ENCODE assay signal across 8 mouse cellular contexts in genomic region chr5:24100106-24100809, GRCm38 (mm10). TPM values are rescaled to one million over a fixed set of nuclear protein-coding genes. Genes with fewer than 3 reads are reported as not detected.
A peak's percentile ranks its signal among the peaks of the same experiment; 100 is the strongest.
DNase-seq lines count a peak whose midpoint lies in the region; ATAC-seq and TF ChIP-seq lines count a peak whose summit lies in the region.

TSS of gene Klhl7 (plus strand) at chr5:24100605.

- DNase-seq in G1E (ENCODE audit: low spot score): peak; percentile 88
- peak; percentile 87 for DNase-seq in cerebellum, adult 11-12 months
- peak; percentile 84 to 89 for DNase-seq in heart, postnatal 36 days
- DNase-seq in layer of hippocampus, adult 8-10 months (ENCODE audit: low spot score in 2 of 2): peak; percentile 80 to 84
- DNase-seq in ovary, postnatal 10 days (ENCODE audit: low spot score): peak; percentile 71
- peak; percentile 73 to 85 for DNase-seq in thymus, postnatal 10 days (ENCODE audit: low spot score in 2 of 2)

- peak; percentile 60 for ATAC-seq in G1E (ENCODE audit: extremely low read depth, insufficient number of reproducible peaks, low FRiP score, poor library complexity, severe bottlenecking)
- peak; percentile 94 for ATAC-seq in forebrain, embryonic 16.5 days
- peak; percentile 98 for ATAC-seq in lung, embryonic 16.5 days (ENCODE audit: low read depth)

- H3K27ac ChIP-seq in forebrain, embryonic 16.5 days (ENCODE audit: low read length): peak within 1 kb of the TSS; percentile 97
- peak within 1 kb of the TSS; percentile 84 for H3K27ac ChIP-seq in lung, embryonic 16.5 days (ENCODE audit: low read length)

- peak within 1 kb of the TSS; percentile 80 for H3K4me3 ChIP-seq in G1E (ENCODE audit: low read depth, low read length)
- H3K4me3 ChIP-seq in forebrain, embryonic 16.5 days (replicated peaks; ENCODE audit: low read length): peak within 1 kb of the TSS; percentile 91
- peak within 1 kb of the TSS; percentile 83 for H3K4me3 ChIP-seq in lung, embryonic 16.5 days (ENCODE audit: low read length)

- peaks cover 7% of the 10 kb centered on the region for H3K36me3 ChIP-seq in G1E (replicated peaks)
- H3K36me3 ChIP-seq in forebrain, embryonic 16.5 days (ENCODE audit: control insufficient read depth, insufficient read depth): no peaks in the 10 kb centered on the region
- H3K36me3 ChIP-seq in lung, embryonic 16.5 days (ENCODE audit: control insufficient read depth, insufficient read depth, low read length): no peaks in the 10 kb centered on the region

- H3K4me1 ChIP-seq in G1E (ENCODE audit: insufficient read depth, low read depth, low read length): peaks cover 15% of the 10 kb centered on the region
- H3K4me1 ChIP-seq in forebrain, embryonic 16.5 days (replicated peaks; ENCODE audit: control insufficient read depth, insufficient read depth, low read length): peaks cover 27% of the 10 kb centered on the region
- peaks cover 2% of the 10 kb centered on the region; the same call in 1 of the 2 replicates for H3K4me1 ChIP-seq in lung, embryonic 16.5 days (replicated peaks; ENCODE audit: control insufficient read depth, insufficient read depth, low read length)

- peak within 1 kb of the TSS; percentile 75 for H3K4me2 ChIP-seq in forebrain, embryonic 16.5 days (ENCODE audit: low read length)
- peak within 1 kb of the TSS; percentile 59 for H3K4me2 ChIP-seq in lung, embryonic 16.5 days (ENCODE audit: low read depth, low read length)

- no peak for TF ChIP-seq CTCF in G1E (IDR thresholded peaks at IDR 0.05; ENCODE audit: low read depth, low read length)

- 2% methylated on average over 47 of the region's 47 CpGs for WGBS in forebrain, embryonic 16.5 days
- WGBS in lung, embryonic 16.5 days: 2% methylated on average over 43 of the region's 47 CpGs

- H3K9ac ChIP-seq in forebrain, embryonic 16.5 days (replicated peaks; ENCODE audit: low read depth, low read length): peak within 1 kb of the TSS; percentile 92
- H3K9ac ChIP-seq in lung, embryonic 16.5 days (ENCODE audit: low read length): peak within 1 kb of the TSS; percentile 86

- H3K9me3 ChIP-seq in G1E (replicated peaks): no peaks in the 10 kb centered on the region
- H3K9me3 ChIP-seq in forebrain, embryonic 16.5 days (ENCODE audit: control insufficient read depth, low read length): no peaks in the 10 kb centered on the region
- H3K9me3 ChIP-seq in lung, embryonic 16.5 days (ENCODE audit: control insufficient read depth, low read length): no peaks in the 10 kb centered on the region

- intact Hi-C loops in heart, postnatal 36 days (cut with DNase I): loop anchor here (1.0 kb wide), 1 partner anchor 64 kb away; the partner anchor contains the start of gene Nupl2

- H3K27me3 ChIP-seq in G1E (ENCODE audit: insufficient read depth, low read length): peaks cover 4% of the 10 kb centered on the region; the same call in 1 of the 2 replicates
- no peaks in the 10 kb centered on the region for H3K27me3 ChIP-seq in forebrain, embryonic 16.5 days (replicated peaks; ENCODE audit: control insufficient read depth, insufficient read depth, low read length)
- H3K27me3 ChIP-seq in lung, embryonic 16.5 days (ENCODE audit: control insufficient read depth, insufficient read depth, low read depth, low read length): no peaks in the 10 kb centered on the region

RNA-seq across cellular contexts. Expression of gene Klhl7, which starts in this region (rescaled TPM):
- 29.9 and 35.1 TPM in 2 replicates for total RNA-seq in G1E (2014; fragmentation: Nextera tagmentation)
- total RNA-seq in G1E (2017): 24.3 and 27.5 TPM in 2 replicates
- polyA plus RNA-seq in G1E (2012): 1.8 and 1.9 TPM in 2 replicates
- polyA plus RNA-seq in forebrain, embryonic 16.5 days (2015; fragmentation: Nextera tagmentation; extraction: Ambion mirVana): 205 and 238 TPM in 2 replicates
- total RNA-seq in heart, postnatal 36 days (2021): 10 to 100 TPM; 42.1 to 51.2 TPM
- 10 to 100 TPM; 82.7 to 95.7 (median 93.3) TPM for total RNA-seq in layer of hippocampus, adult 8-10 months (2022)
- 46.3 and 47.4 TPM in 2 replicates for polyA plus RNA-seq in lung, embryonic 16.5 days (2015; fragmentation: Nextera tagmentation; extraction: Ambion mirVana)

Comparison
In these comparisons a context has a peak if more than half of its experiments do, and no peak if none do; other contexts are left out.
1. Peak in every context shown above with its lines: DNase-seq, ATAC-seq, H3K4me3 ChIP-seq and H3K27ac ChIP-seq.
2. RNA of gene Klhl7 (polyA plus RNA-seq): 205 to 238 TPM in forebrain, embryonic 16.5 days and 46.3 to 47.4 TPM in lung, embryonic 16.5 days; 1.8 to 1.9 TPM in G1E; every median in the first group is over 10 times any median in the second.